Mouse (Mus musculus): ENCODE data around the gene Tfcp2l1. TPM values are rescaled to one million over a fixed set of nuclear protein-coding genes. Genes with fewer than 3 reads are reported as not detected.

Tfcp2l1 gene
- total and polyA plus RNA-seq, 3 experiments = 0.03 to 0.08 (median 0.04) TPM

GRCm38 (mm10) chr1:118716225-118716624 lies 88.5 kb downstream of the Tfcp2l1 start:
- no peak overlapping the region for H3K4me2 ChIP-seq (ENCODE audit: insufficient read depth, low read depth, poor library complexity, severe bottlenecking)
- no peak overlapping the region for H3K27ac ChIP-seq (ENCODE audit: insufficient read depth, low read depth)
- H3K36me3 ChIP-seq (replicated peaks in 1 of 2; ENCODE audit: control insufficient read depth in 1 of 2, insufficient read depth in 1 of 2, low read length in 1 of 2) = no peaks in the 10 kb centered on the region
- no peaks in the 10 kb centered on the region for H3K9me3 ChIP-seq (replicated peaks; ENCODE audit: low read length)
- no peak for TF ChIP-seq ELF1 (IDR thresholded peaks at IDR 0.05; ENCODE audit: low read depth, low read length)
- no peak for TF ChIP-seq JUN (IDR thresholded peaks at IDR 0.05; ENCODE audit: insufficient read depth, low read depth, low read length)
- no peak overlapping the region for H3K4me3 ChIP-seq (replicated peaks in 1 of 3; ENCODE audit: low read depth in 2 of 3, low read length in 2 of 3, poor library complexity in 1 of 3)
- H3K79me2 ChIP-seq (replicated peaks; ENCODE audit: control insufficient read depth, extremely low read depth, insufficient read depth, poor library complexity, severe bottlenecking) = no peaks in the 10 kb centered on the region
- in situ Hi-C loops (cut with MboI; ENCODE audit: low pct_ligation_motif_present, low pct_unique_long_range_greater_than_20kb, low sequenced_read_pairs) = no loop called here
- peaks cover 0 to 4% of the 10 kb centered on the region in 2 experiments; a peak in 1 of 4 replicates for H3K4me1 ChIP-seq (ENCODE audit: control insufficient read depth in 1 of 2, insufficient read depth in 2 of 2)
- H3K27me3 ChIP-seq (replicated peaks) = peaks cover 22% of the 10 kb centered on the region
- H3K9ac ChIP-seq (ENCODE audit: insufficient read depth, low read depth) = no peak overlapping the region
- dilution Hi-C loops (cut with MboI; ENCODE audit: extremely low pct_ligation_motif_present, extremely low pct_unique_long_range_greater_than_20kb, low sequenced_read_pairs) = no loop called here
- DNase-seq (ENCODE audit: extremely low read depth) = no peak

DNA sequence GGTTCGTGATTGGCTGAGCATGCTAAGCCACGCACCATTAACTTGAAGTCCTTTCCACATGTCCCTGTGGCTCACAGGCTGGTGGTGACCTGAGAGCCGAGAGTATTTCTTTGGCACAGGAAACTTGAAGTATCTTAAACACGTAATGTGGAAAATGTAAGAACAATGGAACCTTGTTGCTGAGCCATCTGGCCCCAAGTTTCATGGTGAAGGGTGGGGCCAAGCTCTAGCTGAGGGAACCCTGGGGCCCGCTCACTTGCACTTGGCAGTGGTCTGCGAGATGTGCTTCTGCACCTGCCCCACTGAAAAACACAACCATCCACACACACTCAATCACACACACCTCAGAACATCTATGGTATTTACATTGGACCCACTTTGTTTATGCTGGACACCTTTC lies 90.3 kb downstream of the Tfcp2l1 start:
- no peak overlapping the region for H3K9ac ChIP-seq (ENCODE audit: insufficient read depth, low read depth)
- TF ChIP-seq GABPA (IDR thresholded peaks at IDR 0.05; ENCODE audit: insufficient replicate concordance, low read depth, low read length) = no peak
- TF ChIP-seq MEF2A (IDR thresholded peaks at IDR 0.05; ENCODE audit: borderline replicate concordance, low read depth, low read length) = no peak
- no peak for TF ChIP-seq MXI1 (IDR thresholded peaks at IDR 0.05; ENCODE audit: low read depth, low read length)
- H3K4me1 ChIP-seq (ENCODE audit: control insufficient read depth in 1 of 2, insufficient read depth in 2 of 2) = peaks cover 0 to 4% of the 10 kb centered on the region in 2 experiments; a peak in 1 of 4 replicates
- dilution Hi-C loops (cut with MboI; ENCODE audit: extremely low pct_ligation_motif_present, extremely low pct_unique_long_range_greater_than_20kb, low sequenced_read_pairs) = no loop called here
- DNase-seq (ENCODE audit: extremely low read depth) = no peak
- peaks cover 5% of the 10 kb centered on the region for H3K9me3 ChIP-seq (replicated peaks; ENCODE audit: low read length)
- no peak overlapping the region for H3K4me2 ChIP-seq (ENCODE audit: insufficient read depth, low read depth, poor library complexity, severe bottlenecking)
- H3K27ac ChIP-seq (ENCODE audit: insufficient read depth, low read depth) = no peak overlapping the region
- no peaks in the 10 kb centered on the region for H3K79me2 ChIP-seq (replicated peaks; ENCODE audit: control insufficient read depth, extremely low read depth, insufficient read depth, poor library complexity, severe bottlenecking)
- H3K4me3 ChIP-seq (replicated peaks in 1 of 3; ENCODE audit: low read depth in 2 of 3, low read length in 2 of 3, poor library complexity in 1 of 3) = no peak overlapping the region
- no peaks in the 10 kb centered on the region for H3K36me3 ChIP-seq (replicated peaks in 1 of 2; ENCODE audit: control insufficient read depth in 1 of 2, insufficient read depth in 1 of 2, low read length in 1 of 2)
- peaks cover 9% of the 10 kb centered on the region for H3K27me3 ChIP-seq (replicated peaks)
- in situ Hi-C loops (cut with MboI; ENCODE audit: low pct_ligation_motif_present, low pct_unique_long_range_greater_than_20kb, low sequenced_read_pairs) = no loop called here

DNA sequence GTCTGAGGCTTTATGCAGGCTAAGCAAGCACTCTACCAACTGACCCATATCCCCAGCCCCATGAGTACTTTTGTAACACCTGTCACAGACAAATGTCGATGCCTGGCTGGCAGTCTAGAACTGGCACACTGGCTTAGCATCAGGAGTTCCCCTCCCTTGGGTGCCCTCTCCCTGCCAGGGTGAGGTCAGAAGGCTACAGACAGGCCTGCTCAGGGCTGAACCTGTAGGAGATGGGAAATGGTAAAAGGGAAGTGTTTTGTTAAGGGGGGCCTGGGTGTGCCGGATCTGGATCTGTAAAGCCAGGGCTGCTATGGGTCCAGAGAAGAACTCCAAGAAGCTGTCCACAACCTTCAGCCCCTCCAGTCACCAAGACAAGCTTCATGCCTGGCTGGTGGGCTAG lies 92.0 kb downstream of the Tfcp2l1 start:
- no peak for DNase-seq (ENCODE audit: extremely low read depth)
- no peak overlapping the region for H3K4me3 ChIP-seq (replicated peaks in 1 of 3; ENCODE audit: low read depth in 2 of 3, low read length in 2 of 3, poor library complexity in 1 of 3)
- H3K9ac ChIP-seq (ENCODE audit: insufficient read depth, low read depth) = no peak overlapping the region
- H3K4me1 ChIP-seq (ENCODE audit: control insufficient read depth in 1 of 2, insufficient read depth in 2 of 2) = peaks cover 0 to 4% of the 10 kb centered on the region in 2 experiments; a peak in 1 of 4 replicates
- no peak overlapping the region for H3K27ac ChIP-seq (ENCODE audit: insufficient read depth, low read depth)
- TF ChIP-seq MAX (IDR thresholded peaks at IDR 0.05; ENCODE audit: low read length) (no peak), USF2 (conservative IDR thresholded peaks at IDR 0.05; ENCODE audit: low read depth, low read length) (no peak), CHD2 (IDR thresholded peaks at IDR 0.05; ENCODE audit: low read length) (no peak), ZKSCAN1 (IDR thresholded peaks at IDR 0.05; ENCODE audit: borderline replicate concordance, low read depth, low read length) (no peak), TCF12 (IDR thresholded peaks at IDR 0.05; ENCODE audit: low read depth, low read length) (no peak), ETS1 (conservative IDR thresholded peaks at IDR 0.05; ENCODE audit: low read depth, low read length) (no peak), IRF4 (IDR thresholded peaks at IDR 0.05; ENCODE audit: low read depth, low read length) (no peak), RCOR1 (conservative IDR thresholded peaks at IDR 0.05; ENCODE audit: low read depth, low read length) (no peak), SMC3 (IDR thresholded peaks at IDR 0.05; ENCODE audit: low read depth, low read length) (no peak), GABPA (IDR thresholded peaks at IDR 0.05; ENCODE audit: insufficient replicate concordance, low read depth, low read length) (no peak), NRF1 (IDR thresholded peaks at IDR 0.05; ENCODE audit: low read depth, low read length) (no peak), MEF2A (IDR thresholded peaks at IDR 0.05; ENCODE audit: borderline replicate concordance, low read depth, low read length) (no peak), MAZ (IDR thresholded peaks at IDR 0.05; ENCODE audit: low read depth, low read length) (no peak), NELFE (IDR thresholded peaks at IDR 0.05; ENCODE audit: low read depth, low read length) (no peak), SIN3A (IDR thresholded peaks at IDR 0.05; ENCODE audit: low read length) (no peak)
- no peaks in the 10 kb centered on the region for H3K36me3 ChIP-seq (replicated peaks in 1 of 2; ENCODE audit: control insufficient read depth in 1 of 2, insufficient read depth in 1 of 2, low read length in 1 of 2)
- peaks cover 6% of the 10 kb centered on the region for H3K27me3 ChIP-seq (replicated peaks)
- in situ Hi-C loops (cut with MboI; ENCODE audit: low pct_ligation_motif_present, low pct_unique_long_range_greater_than_20kb, low sequenced_read_pairs) (no loop called here), dilution Hi-C loops (cut with MboI; ENCODE audit: extremely low pct_ligation_motif_present, extremely low pct_unique_long_range_greater_than_20kb, low sequenced_read_pairs) (no loop called here)
- no peak overlapping the region for H3K4me2 ChIP-seq (ENCODE audit: insufficient read depth, low read depth, poor library complexity, severe bottlenecking)
- H3K79me2 ChIP-seq (replicated peaks; ENCODE audit: control insufficient read depth, extremely low read depth, insufficient read depth, poor library complexity, severe bottlenecking) = no peaks in the 10 kb centered on the region
- peaks cover 5% of the 10 kb centered on the region for H3K9me3 ChIP-seq (replicated peaks; ENCODE audit: low read length)

All from CH12.LX (cell line).